Mouse (Mus musculus) brown adipose tissue, adult 24 weeks (tissue): ENCODE measurements at regions not wholly inside any gene's neighbourhood (a gene's known extent, or its start where the extent isn't known, plus 50 kb on each side); places are given as distances from the start of the nearest gene placed in this dataset.

Source experiments
- H3K27ac ChIP-seq: fragments of 200-500 bp; replicated peaks from 2 replicates; pipeline ENCODE4 v1.5.1; 2012; ENCODE audit warnings: low read depth, mild to moderate bottlenecking, low read length
- H3K4me1 ChIP-seq: fragments of 200-500 bp; 2 replicates; pipeline ENCODE4 v1.6.1; 2012; ENCODE audit warnings: low read length, mixed read lengths; ENCODE audit not compliant: control insufficient read depth, insufficient read depth, insufficient read length
- H3K4me3 ChIP-seq: fragments of 200-500 bp; 2 replicates; pipeline ENCODE4 v1.5.1; 2012; ENCODE audit warnings: low read depth, mild to moderate bottlenecking, low read length, moderate library complexity; ENCODE audit not compliant: insufficient read depth

DNA sequence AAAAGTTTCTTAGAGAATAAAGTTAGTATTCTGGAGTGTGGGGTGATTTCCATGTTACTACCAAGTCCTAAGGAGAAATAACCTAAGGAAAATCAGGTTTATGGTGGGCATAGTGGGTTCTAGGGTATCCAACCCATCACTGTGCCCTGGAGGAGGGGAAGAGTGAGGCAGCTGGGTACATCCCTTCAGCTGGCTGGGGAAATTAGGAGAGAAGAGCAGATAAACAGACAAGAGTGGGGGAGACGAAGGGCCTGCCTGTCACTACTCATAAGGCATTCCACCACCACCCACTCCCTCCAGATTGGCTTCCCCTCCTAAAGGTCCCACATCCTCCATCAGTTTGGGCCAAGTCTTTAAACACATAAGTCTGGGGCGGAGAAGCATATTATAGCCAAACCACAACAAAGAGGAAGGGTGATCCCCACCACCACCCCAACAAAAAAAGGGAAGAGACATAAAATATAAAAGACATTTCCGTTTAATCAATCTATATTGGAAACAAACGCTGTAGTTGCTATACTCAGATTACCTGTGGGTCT, 299.8 kb downstream of the Gm11361 start:
- Histone ChIP-seq H3K4me1 (no peaks in the 10 kb centered on the region), H3K4me3 (no peak overlapping the region), H3K27ac (no peak overlapping the region)

DNA sequence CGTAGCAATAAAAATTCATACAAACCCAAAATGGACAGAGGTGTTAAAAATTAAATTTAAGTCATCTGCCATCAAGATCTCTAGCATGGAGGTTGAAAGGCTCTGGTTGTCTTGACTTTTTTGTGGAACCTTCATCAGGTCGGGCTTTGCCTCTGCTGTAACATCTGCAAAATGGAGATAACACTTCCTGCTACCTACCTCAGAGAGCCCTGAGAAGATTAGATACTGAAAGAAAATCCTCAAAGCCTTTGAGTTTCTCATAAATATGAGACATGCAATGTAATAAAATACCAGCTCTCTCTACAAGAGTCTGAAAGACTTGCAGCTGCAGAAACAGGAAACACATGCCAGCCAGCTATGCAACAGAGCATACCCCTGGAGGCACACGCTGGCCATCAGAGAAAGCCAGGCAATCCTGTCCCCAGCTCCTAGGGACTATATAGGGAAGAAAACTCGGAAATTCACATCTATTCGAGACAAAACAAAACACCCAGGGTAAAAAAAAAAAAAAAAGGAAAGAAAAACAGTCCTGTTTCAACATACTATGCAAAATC, 299.1 kb downstream of the Gm11361 start:
- no peak overlapping the region for H3K27ac ChIP-seq
- no peak overlapping the region for H3K4me3 ChIP-seq

DNA sequence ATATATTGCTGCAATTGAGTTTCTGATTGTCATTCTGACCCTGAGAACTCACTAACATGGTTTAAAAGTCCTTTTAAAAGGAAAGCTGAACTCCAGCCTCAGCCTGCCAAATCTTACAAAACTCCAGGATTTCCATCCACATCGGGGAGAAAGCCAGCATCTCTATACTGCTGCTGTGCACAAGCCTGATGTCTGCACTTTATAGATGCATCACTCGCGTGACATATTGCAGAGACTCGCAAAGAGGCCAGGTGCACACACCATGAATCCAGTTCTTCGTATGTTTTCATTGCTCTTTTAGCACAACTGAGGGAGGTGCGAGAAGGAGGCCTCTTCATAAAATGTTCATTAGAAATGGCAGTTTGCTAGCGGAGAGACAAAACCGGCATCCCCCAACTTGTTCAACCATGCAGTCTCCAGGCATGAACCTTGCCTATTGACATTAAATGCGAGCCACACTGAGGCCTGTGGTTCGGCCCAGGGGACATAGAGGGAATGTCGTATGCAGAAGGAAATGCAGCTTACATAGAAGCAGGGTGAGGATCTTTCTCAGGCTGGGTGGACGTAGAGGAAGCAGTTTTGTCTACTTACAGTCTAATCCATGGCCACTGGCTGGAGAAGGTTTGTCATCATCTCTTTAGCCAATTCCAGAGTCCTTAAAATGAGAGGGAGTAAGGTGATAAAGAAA, 297.0 kb downstream of the Gm11361 start:
- Histone ChIP-seq H3K27ac (no peak overlapping the region), H3K4me3 (no peak overlapping the region), H3K4me1 (no peaks in the 10 kb centered on the region)

More for the DNA sequence above, 299.1 kb downstream of the Gm11361 start:
- no peaks in the 10 kb centered on the region for H3K4me1 ChIP-seq

DNA sequence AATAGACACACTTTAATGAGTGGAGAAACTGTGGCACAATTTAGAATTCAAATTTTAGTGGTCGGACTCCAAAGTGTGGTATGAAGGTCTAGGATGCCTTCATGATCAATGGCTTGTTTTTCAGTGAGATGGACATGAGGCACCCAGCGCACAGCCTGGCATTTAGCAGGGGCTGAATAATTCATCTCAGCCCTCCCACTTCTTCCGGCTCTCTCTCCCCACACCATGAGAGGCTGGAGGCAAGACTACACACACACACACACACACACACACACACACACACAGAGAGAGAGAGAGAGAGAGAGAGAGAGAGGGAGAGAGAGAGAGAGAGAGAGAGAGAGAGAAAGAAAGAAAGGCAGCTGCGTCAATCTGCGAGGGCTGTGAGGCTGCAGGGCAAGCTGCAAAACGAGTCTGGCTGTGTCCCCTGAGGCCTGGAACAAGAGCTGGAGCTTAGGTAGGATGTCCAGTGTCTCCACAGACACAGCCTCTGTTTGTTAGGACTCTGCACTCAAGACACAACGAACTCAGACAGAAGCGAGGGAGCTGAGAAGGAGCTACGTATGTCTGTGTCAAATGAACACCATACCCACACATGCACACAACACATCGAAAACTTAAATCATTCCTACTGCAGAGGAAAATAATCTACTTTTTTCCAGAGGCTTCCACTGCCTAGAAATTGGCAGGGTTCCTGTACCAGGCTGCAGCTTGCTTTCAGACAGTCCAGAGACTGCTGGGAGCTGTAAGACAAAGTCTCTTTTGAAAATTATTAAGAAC, 295.8 kb downstream of the Gm11361 start:
- Histone ChIP-seq H3K27ac (no peak overlapping the region), H3K4me1 (no peaks in the 10 kb centered on the region), H3K4me3 (no peak overlapping the region)

DNA sequence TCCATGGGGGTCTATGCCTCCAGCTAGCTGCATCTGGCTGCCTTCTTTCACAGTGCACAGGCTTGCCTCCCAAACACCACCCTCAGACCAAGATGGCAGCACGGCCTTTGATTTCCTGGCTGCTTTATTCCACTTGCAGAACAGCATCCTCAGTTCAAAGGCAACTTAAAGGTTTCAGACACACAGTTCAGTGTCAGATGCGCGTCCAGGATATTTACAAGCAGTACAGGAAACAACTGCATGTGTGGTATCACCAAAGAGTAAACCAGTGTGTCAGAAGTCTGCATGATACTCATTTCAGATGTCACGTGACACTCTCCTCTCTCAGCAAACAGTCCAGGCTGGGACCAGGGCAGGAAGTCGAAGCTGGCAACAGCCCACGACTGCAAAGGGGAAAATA, 294.2 kb downstream of the Gm11361 start:
- no peak overlapping the region for H3K27ac ChIP-seq
- no peak overlapping the region for H3K4me3 ChIP-seq
- H3K4me1 ChIP-seq = no peaks in the 10 kb centered on the region

DNA sequence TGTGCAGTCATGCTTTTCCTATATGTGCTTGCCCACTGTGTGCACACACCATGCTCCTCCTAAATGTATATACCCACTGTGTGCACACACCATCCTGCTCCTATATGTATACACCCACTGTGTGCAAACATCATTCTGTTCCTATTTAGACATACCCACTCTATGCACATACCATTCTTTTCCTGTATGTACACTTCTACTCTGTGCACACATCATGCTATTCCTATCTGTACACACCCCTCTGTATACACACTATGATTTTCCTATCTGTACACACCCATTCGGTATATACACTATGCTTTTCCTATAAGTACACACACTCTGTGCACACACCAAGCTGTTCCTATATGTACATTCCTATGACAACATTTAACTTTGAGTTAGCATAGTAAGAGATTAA, 288.5 kb downstream of the Gm11361 start:
- Histone ChIP-seq H3K4me1 (no peaks in the 10 kb centered on the region), H3K27ac (no peak overlapping the region), H3K4me3 (no peak overlapping the region)

DNA sequence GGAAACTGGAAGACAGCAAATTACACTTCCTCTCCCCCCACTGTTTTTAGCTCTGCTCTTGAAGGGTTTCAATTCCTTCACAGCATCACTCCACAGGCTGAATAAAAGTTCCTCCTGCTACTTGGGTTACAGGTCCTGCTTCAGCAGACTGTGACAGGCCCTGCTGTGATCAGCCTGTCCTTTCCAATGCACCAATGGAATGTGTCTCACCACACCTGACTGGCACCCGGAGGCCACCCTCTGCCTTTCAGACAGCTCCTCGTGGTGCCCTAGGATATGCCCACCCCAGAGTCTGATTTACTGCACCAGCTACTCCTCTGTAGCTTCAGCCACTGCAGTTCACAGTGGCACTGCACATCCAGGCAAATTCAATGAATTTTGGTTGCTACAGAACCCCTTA, 288.0 kb downstream of the Gm11361 start:
- Histone ChIP-seq H3K4me1 (no peaks in the 10 kb centered on the region), H3K4me3 (no peak overlapping the region), H3K27ac (no peak overlapping the region)

DNA sequence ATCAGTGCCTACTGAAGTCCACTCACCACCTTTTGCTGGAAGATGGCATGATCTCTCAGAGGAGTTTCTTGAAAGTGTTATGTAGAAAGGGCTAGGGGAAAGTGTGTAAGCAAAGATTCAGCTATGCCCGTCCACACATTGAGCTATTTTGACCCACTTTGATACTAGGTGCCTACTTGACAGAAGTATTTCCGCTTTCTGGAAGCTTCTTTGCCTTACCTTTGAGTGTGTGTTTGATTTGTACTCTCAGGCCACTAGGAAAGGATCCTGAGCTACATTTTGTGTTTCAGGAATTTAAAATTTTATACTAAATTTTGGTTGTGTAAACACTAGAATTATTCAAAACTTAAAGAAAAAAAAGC, 287.5 kb downstream of the Gm11361 start:
- no peak overlapping the region for H3K4me3 ChIP-seq
- no peaks in the 10 kb centered on the region for H3K4me1 ChIP-seq
- H3K27ac ChIP-seq = no peak overlapping the region

DNA sequence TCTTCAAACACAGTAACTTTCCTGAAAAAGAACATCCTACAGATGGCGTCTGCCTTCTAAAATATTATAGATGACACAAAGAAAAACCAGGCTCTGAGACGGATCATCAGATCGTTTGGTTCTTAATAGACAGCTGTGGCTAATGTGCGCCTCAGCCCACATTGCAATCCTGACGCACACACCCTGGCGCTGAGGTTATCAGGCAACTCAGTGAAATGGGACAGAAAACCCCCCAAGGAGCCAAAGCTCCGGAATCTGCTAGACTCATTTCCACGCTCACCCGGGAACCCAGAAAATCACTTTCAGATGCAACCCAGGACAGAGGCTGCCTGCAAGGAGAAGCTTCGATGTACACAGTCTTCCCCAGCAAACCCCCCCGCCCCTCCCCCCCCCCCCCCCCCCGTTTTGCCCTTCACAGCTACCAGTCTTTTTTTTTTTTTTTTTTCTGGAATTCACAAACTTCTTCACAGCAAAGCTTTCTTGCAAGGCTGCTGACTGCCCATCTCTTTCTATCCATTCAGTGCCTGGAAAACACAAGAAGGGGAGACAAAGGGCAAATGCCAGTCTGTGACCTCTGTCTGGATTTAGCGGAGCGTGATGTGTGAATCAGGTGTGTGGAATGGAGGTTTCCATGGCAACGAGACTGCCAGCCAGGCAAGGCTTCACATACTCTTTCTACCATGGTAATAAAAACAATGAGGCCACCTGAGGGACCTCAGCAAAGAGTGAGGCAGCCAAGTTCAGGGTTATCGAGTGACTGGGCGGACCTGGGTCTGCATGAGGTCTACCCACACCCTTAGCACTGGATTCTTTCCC, 286.9 kb downstream of the Gm11361 start:
- Histone ChIP-seq H3K4me1 (no peaks in the 10 kb centered on the region), H3K4me3 (no peak overlapping the region), H3K27ac (no peak overlapping the region)

DNA sequence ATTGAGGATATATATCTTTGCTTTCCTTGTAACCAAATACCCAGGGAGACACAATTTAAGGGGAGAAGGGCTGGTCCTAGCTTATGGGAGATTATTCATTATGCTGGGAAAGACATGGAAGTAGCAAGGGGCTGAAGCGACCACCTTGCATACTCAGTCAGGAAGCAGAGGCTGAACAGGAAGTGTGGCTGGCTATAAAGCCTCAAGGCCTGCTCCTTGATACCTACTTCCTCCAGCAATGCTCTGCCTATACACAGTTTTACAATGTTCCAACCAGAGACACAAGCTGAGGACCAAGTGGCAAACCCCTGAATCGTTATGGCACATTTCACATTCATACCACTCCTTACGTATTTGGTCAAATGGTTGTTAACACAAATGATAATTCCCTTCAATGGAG, 284.3 kb downstream of the Gm11361 start:
- H3K4me3 ChIP-seq = no peak overlapping the region
- no peak overlapping the region for H3K27ac ChIP-seq
- no peaks in the 10 kb centered on the region for H3K4me1 ChIP-seq

DNA sequence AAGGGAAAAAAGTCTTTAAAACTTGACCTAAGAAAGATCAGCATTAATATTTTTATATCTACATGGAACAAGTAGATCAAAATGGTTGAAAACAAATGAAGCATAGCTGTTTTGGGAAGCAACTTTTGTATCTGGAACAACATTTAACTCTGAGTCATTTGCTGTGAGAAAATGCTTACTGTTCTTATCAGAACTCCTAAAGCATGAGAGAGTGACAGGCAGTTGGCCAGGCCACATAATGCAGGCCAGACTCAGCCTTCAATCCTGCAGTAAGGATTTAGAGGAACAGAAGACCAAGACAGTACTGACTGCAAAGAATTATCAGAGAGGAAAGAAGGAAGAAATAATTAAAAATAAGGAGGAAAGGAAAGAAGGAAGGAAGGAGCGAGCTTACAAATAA, 275.8 kb downstream of the Gm11361 start:
- H3K4me1 ChIP-seq = peaks cover 9% of the 10 kb centered on the region
- H3K27ac ChIP-seq = no peak overlapping the region
- no peak overlapping the region for H3K4me3 ChIP-seq

DNA sequence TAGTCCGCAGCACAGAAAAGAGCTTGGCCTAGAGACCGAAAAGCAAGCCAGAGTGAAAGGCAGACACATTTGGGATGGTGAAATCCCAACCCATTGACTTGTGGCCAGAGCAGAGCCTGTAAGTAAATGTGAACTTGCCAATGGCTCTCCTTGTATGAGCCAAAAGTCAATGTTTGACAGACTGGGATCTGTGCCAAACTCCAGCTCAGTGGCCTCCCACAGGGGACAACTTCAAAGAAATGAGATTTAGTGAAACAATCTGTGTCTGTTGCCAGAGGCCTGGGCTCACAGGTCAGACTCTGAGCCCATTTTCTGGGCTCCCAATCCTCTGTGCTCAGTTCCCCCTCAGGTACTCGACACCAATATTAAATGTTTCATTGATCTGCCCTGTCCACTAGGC, 274.9 kb downstream of the Gm11361 start:
- no peak overlapping the region for H3K27ac ChIP-seq

DNA sequence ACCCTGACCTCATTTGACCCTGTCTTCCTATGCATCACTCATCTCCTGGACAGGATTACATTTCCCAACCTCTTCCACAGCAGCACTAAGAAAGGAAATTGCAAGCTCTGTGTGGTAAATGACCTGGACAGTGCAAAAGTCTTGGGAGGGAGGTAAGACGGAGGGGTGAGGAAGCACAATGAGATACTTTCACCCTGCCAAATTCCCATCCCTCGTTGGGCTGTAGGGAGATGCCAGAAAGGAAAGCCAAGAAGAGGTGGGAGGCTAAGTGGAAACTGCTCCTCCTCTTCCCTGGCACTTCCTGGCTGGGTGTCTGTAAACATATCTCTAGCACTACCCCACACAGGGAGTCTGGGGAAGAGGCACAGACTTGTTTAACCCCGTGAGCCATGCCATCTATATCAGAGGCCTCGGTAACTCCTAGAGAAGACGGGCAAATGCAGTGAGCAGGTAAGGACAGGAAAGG, 274.2 kb downstream of the Gm11361 start:
- Histone ChIP-seq H3K4me3 (no peak overlapping the region), H3K27ac (no peak overlapping the region), H3K4me1 (peaks cover 9% of the 10 kb centered on the region)

More for the DNA sequence above, 274.9 kb downstream of the Gm11361 start:
- Histone ChIP-seq H3K4me3 (no peak overlapping the region), H3K4me1 (peaks cover 9% of the 10 kb centered on the region)

DNA sequence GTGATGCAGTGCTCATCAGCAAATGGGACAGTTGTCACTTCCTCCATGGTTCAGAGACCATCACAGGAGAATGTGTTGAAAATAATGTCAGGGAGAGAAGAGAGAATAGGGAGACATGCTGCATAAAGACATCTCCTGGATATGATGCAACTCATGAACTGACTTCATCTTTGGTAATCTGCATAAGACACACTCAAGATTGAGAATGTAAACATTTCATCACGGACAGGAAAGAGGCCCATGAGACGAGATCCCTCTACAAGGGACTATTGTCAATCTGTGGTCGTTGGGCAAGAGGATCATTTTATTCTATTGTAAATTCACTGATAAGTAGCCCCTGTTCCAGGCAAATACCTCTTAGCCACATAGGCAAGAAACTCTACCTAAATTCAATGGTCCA, 273.6 kb downstream of the Gm11361 start:
- no peak overlapping the region for H3K4me3 ChIP-seq
- H3K27ac ChIP-seq = no peak overlapping the region
- peaks cover 9% of the 10 kb centered on the region for H3K4me1 ChIP-seq
